Mouse (Mus musculus): Measurements from ENCODE around the gene Prss56. TPM values are rescaled to one million over a fixed set of nuclear protein-coding genes. Genes with fewer than 3 reads are reported as not detected.

Prss56 gene
- total RNA-seq, 1 experiment from 2014 or later = not detected

DNA sequence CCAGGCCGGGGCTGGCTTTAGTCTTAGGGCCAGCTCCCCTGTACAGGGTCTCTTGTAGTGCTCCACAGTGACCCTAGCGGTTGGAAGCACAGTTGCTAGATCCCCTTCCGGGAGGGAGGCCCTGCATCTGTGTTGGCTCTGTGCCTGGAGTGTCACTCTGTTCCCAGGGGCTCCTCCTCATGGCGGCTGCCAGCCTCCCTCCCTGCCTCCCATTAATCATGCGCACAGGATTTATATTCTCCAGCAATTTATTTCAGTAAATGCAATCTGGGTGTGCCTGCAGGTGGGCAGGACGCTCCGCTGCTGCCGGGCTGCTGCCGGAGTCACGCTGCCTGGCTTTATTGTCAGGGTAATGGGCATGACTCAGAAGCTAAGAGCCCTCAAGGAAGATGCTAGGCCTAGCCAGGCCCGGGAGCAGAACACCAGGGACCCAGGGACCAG is 7.2 kb upstream of the Prss56 start:
- ATAC-seq (replicated peaks in 1 of 2; ENCODE audit: insufficient read depth in 1 of 2, low FRiP score in 2 of 2, low TSS enrichment in 1 of 2, low read depth in 1 of 2, poor library complexity in 2 of 2, severe bottlenecking in 2 of 2) = peak; percentile 73 to 80

DNA sequence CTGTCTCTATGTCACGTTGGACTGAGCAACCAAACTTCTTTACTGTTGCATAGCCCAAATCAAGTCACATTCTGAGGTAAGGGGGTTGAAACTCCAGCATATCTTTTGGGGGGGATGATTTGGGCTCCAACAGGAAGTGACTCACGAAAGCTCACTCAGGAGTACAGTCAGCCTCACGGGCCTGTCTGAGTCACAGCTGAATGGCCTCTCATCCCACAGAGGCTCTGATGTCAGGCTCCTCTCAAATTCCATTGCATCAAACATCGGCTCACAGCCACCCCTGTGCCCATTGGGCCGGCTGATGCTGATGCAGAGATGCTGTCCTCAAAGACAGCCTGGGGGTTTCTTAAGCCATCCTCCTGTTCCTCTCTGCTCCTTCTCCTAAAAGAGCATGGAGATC is 2.2 kb upstream of the Prss56 start:
- ATAC-seq (replicated peaks in 1 of 2; ENCODE audit: insufficient read depth in 1 of 2, low FRiP score in 2 of 2, low TSS enrichment in 1 of 2, low read depth in 1 of 2, poor library complexity in 2 of 2, severe bottlenecking in 2 of 2) = no peak

DNA sequence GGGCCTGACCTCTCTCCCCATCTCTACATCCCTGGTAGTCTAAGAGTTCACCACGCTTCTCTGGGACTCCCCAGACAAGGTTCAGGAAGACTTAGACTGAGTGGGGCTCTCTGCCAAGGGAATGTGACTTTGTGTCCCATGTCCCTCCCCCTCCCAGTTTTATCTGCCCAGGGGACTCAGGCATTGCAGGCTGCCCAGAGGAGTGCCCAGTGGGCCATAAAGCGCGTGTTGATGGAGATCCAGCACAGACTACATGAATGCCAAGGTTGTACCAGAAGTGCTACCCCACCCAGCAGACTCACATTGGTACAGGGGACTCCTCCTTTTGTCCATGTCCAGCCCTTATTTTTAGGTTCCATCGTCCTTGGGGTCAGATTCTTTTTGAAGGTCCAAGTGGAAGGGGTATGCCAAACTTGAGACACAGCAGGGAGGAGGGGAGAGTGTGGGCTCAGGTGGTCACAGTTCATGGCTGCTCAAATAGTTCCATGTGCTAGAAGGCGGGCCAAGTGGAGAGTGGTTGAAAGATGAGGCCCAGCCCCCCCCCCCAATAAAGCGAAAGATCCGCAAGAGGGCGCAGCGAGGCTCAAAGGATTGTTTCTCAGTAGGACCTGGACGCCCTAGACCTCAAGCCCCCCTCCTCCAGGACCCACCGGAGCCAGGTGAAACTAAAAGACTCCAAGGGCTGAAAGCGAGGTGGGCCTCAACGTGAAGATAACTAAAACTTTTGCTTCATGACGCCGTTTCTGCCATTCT is 1.1 kb downstream of the Prss56 start:
- ATAC-seq (replicated peaks in 1 of 2; ENCODE audit: insufficient read depth in 1 of 2, low FRiP score in 2 of 2, low TSS enrichment in 1 of 2, low read depth in 1 of 2, poor library complexity in 2 of 2, severe bottlenecking in 2 of 2) = no peak

DNA sequence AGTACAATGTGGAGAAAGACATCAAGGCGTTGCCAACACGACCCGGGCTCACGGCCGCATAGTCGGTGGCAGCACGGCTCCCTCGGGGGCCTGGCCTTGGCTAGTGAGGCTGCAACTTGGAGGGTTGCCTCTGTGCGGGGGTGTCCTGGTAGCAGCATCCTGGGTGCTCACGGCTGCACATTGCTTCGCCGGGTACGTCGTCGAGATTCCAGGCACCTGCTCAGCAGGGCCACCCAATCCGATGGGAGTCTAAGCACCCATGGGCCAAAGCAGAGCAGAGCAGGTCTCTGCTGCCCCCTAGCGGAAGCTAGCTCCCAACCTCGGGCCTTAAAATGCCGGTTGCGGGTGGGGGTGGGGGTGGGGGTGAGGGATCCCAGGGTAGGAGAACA is 1.6 kb downstream of the Prss56 start:
- ATAC-seq (replicated peaks in 1 of 2; ENCODE audit: insufficient read depth in 1 of 2, low FRiP score in 2 of 2, low TSS enrichment in 1 of 2, low read depth in 1 of 2, poor library complexity in 2 of 2, severe bottlenecking in 2 of 2) = peak; percentile 38 to 40; a peak in 2 of 4 replicates

GRCm38 (mm10) chr1:87185526-87185925 is 2.4 kb downstream of the Prss56 start:
- ATAC-seq (replicated peaks in 1 of 2; ENCODE audit: insufficient read depth in 1 of 2, low FRiP score in 2 of 2, low TSS enrichment in 1 of 2, low read depth in 1 of 2, poor library complexity in 2 of 2, severe bottlenecking in 2 of 2) = no peak

DNA sequence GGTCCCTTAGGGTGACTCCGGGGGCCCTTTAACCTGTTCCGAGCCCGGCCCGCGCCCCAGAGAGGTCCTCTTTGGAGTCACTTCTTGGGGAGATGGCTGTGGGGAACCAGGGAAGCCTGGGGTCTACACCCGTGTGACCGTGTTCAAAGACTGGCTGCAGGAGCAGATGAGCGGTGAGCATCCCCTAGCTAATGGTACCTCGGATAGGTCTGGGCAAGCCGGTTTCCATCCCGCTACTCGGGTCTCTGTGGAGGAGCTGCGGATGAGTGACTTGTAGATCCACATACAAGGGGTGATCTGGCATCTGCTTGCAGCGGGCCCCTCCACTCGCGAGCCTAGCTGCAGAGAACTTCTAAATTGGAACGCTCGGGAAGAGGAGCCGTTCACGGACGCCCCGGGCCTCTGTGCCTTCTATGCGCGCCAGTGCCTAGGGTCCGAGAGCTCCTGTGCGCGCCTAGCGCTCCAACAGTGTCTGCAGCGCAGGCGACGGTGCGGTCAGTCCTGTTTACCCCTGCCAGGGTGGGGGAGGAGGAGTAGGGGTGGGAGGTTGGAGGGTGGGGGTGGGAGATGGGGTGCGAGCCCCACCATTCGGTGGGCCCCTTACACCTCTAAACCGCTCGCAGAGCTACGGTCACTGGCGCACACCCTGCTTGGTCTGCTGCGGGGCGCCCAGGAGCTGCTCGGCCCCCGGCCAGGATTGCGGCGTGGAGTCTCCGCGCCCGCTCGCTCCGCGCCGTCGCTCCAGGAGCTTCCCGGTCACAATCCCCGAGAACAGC is 3.3 kb downstream of the Prss56 start:
- 0 out of 4 replicates have a peak, but pooled peaks of 1 of the 2 experiments have one; percentile 1 for ATAC-seq (replicated peaks in 1 of 2; ENCODE audit: insufficient read depth in 1 of 2, low FRiP score in 2 of 2, low TSS enrichment in 1 of 2, low read depth in 1 of 2, poor library complexity in 2 of 2, severe bottlenecking in 2 of 2)

- ATAC-seq (replicated peaks in 1 of 2; ENCODE audit: insufficient read depth in 1 of 2, low FRiP score in 2 of 2, low TSS enrichment in 1 of 2, low read depth in 1 of 2, poor library complexity in 2 of 2, severe bottlenecking in 2 of 2) = peak in 1 of 2 experiments; percentile 41; a peak in 1 of 4 replicates
Observed at GRCm38 (mm10) chr1:87187037-87187355, 3.9 kb downstream of the Prss56 start.

DNA sequence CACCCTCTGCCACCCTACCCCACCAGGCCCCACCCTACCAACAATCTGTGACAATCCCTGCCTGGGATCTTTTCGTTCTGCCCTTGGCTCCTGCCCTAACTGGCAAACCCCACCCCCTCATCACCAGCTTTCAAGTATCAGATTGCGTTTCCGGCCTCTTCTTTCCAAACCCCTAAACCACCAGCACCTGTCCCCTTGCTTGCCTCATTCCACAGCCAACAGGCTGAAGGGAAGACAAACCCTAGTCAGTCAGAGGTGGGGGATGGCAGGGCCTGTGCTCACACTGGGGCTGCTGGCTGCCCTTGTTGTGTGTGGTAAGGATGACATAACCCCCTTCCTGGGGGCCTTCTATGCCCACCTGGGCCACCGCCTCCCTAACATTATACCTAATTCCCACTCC is 7.3 kb downstream of the Prss56 start, which contains the start of gene Chrnd:
TSS of gene Chrnd (plus strand) at position 179 of the 400 bp plus-strand sequence.
- no peak for ATAC-seq (replicated peaks in 1 of 2; ENCODE audit: insufficient read depth in 1 of 2, low FRiP score in 2 of 2, low TSS enrichment in 1 of 2, low read depth in 1 of 2, poor library complexity in 2 of 2, severe bottlenecking in 2 of 2)

DNA sequence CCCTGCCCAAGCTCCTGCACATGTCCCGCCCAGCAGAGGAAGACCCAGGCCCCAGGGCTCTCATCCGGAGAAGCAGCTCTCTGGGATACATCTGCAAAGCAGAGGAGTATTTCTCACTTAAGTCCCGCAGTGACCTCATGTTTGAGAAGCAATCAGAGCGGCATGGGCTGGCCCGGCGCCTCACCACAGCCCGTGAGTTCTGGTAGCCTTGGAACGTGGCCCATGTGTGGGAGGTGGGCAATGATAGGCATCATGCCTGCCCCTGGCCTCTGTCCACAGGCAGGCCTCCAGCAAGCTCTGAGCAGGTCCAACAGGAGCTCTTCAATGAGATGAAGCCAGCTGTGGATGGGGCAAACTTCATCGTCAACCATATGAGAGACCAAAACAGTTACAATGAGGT is 14.2 kb downstream of the Prss56 start:
- ATAC-seq (replicated peaks in 1 of 2; ENCODE audit: insufficient read depth in 1 of 2, low FRiP score in 2 of 2, low TSS enrichment in 1 of 2, low read depth in 1 of 2, poor library complexity in 2 of 2, severe bottlenecking in 2 of 2) = no peak

DNA sequence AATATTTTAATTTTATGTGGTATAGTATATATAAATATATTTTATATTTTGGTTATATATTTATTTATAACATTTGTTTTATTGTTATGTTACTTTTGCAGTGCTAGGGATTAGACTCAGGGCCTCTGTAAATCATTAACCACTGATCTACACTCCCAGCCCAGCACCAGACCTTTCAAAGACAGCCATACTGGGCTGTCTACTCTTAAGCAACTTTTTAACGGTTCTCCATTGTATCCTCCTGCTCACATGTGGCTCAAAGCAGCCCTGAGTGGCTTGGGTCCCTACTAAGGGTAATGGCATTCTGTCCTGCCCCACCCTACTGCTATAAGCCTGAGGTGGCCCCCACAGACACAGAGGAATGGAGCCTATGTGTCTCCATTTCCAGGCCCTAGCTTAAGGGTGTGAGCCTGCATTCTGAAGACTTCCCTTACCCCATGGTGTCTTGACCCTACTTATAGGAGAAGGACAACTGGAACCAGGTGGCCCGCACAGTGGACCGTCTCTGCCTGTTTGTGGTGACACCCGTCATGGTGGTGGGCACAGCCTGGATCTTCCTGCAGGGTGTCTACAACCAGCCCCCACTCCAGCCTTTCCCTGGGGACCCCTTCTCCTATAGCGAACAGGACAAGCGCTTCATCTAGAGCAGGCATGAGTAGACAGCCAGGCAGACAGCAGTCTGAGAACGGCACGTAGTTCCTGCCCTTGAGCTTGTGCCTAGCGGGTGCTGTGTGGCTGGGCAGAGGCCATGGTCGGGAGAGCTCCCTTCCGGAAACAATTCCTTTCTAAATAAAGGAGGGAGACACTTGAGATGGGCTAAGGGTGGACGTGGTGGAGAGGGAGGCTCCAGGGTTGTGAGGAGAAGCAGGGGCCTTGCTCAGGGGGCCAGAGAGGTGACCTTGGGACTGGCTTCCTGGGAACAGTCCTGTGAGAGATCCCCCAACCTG is 15.3 kb downstream of the Prss56 start:
- no peak for ATAC-seq (replicated peaks in 1 of 2; ENCODE audit: insufficient read depth in 1 of 2, low FRiP score in 2 of 2, low TSS enrichment in 1 of 2, low read depth in 1 of 2, poor library complexity in 2 of 2, severe bottlenecking in 2 of 2)

DNA sequence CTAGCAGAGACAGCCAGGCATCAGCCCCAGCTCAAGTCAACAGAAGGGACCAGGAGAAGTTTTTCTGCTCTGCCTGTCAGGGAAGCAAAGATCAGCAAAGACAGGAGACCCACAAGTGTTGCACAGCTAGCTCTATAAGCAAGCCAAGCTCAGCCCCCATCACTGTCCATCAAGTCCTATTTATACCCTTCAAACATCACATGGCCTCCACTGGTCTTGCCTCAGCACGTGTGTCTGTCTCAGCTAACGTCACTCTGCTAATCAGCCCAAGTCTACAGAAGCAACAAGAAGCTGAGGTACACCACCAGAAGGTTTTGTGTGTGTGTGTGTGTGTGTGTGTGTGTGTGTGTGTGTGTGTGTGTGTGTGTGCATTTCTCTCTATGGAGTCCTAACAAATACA is 17.7 kb downstream of the Prss56 start:
- ATAC-seq (replicated peaks in 1 of 2; ENCODE audit: insufficient read depth in 1 of 2, low FRiP score in 2 of 2, low TSS enrichment in 1 of 2, low read depth in 1 of 2, poor library complexity in 2 of 2, severe bottlenecking in 2 of 2) = no peak

GRCm38 (mm10) chr1:87201848-87202247 is 18.7 kb downstream of the Prss56 start:
- no peak for ATAC-seq (replicated peaks in 1 of 2; ENCODE audit: insufficient read depth in 1 of 2, low FRiP score in 2 of 2, low TSS enrichment in 1 of 2, low read depth in 1 of 2, poor library complexity in 2 of 2, severe bottlenecking in 2 of 2)

- ATAC-seq (replicated peaks in 1 of 2; ENCODE audit: insufficient read depth in 1 of 2, low FRiP score in 2 of 2, low TSS enrichment in 1 of 2, low read depth in 1 of 2, poor library complexity in 2 of 2, severe bottlenecking in 2 of 2) = no peak
Observed at GRCm38 (mm10) chr1:87203779-87204178, 20.7 kb downstream of the Prss56 start.

GRCm38 (mm10) chr1:87204465-87204864 is 21.4 kb downstream of the Prss56 start, which contains the start of gene Chrng:
TSS of gene Chrng (plus strand) at chr1:87204657.
- ATAC-seq (replicated peaks in 1 of 2; ENCODE audit: insufficient read depth in 1 of 2, low FRiP score in 2 of 2, low TSS enrichment in 1 of 2, low read depth in 1 of 2, poor library complexity in 2 of 2, severe bottlenecking in 2 of 2) = no peak

GRCm38 (mm10) chr1:87205038-87205437 is 21.9 kb downstream of the Prss56 start:
- no peak for ATAC-seq (replicated peaks in 1 of 2; ENCODE audit: insufficient read depth in 1 of 2, low FRiP score in 2 of 2, low TSS enrichment in 1 of 2, low read depth in 1 of 2, poor library complexity in 2 of 2, severe bottlenecking in 2 of 2)

- no peak for ATAC-seq (replicated peaks in 1 of 2; ENCODE audit: insufficient read depth in 1 of 2, low FRiP score in 2 of 2, low TSS enrichment in 1 of 2, low read depth in 1 of 2, poor library complexity in 2 of 2, severe bottlenecking in 2 of 2)
Observed at GRCm38 (mm10) chr1:87205502-87205901, 22.4 kb downstream of the Prss56 start.

DNA sequence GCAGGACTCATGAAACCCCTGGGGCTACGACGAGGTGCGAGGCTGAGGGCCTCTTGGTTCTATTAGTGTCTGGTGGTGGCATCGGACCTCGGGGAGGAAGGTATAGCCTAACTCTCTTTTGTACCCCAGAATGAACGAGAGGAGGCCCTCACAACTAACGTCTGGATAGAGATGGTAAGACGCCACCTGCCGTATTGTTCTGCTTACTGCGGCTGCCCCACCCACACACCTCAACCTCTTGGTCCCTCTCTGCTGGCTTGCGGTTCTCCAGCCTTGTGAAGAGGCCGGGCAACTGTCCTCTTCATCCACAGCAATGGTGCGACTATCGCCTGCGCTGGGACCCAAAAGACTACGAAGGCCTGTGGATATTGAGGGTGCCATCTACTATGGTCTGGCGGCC is 23.2 kb downstream of the Prss56 start:
- ATAC-seq (replicated peaks in 1 of 2; ENCODE audit: insufficient read depth in 1 of 2, low FRiP score in 2 of 2, low TSS enrichment in 1 of 2, low read depth in 1 of 2, poor library complexity in 2 of 2, severe bottlenecking in 2 of 2) = peak; percentile 52 to 54; a peak in 3 of 4 replicates

Measured in hematopoietic stem cell, adult 5-6 weeks (primary cell).